Mouse (Mus musculus) liver, adult 2 months (tissue): ENCODE measurements at regions not wholly inside any gene's neighbourhood (a gene's known extent, or its start where the extent isn't known, plus 50 kb on each side); places are given as distances from the start of the nearest gene placed in this dataset.

Experiments used
- CTCF ChIP-seq: fragments of 200-500 bp; IDR thresholded peaks from 2 replicates; pipeline ENCODE4 v1.5.1; 2011; ENCODE audit warnings: low read depth, low read length, control low read depth
- POLR2A ChIP-seq: fragments of 200-500 bp; IDR thresholded peaks from 2 replicates; pipeline ENCODE4 v1.6.1; 2011; ENCODE audit warnings: low read length, control low read depth; ENCODE audit not compliant: insufficient read depth; ENCODE audit errors: extremely low read depth

GRCm38 (mm10) chr16:95057596-95057995 is 60.1 kb upstream of the Kcnj6 start:
- no peak for TF ChIP-seq CTCF
- TF ChIP-seq POLR2A, result no peak
